ENCODE assay signal across 8 mouse cellular contexts in genomic region chr9:114933037-114933722, GRCm38 (mm10). TPM values are rescaled to one million over a fixed set of nuclear protein-coding genes. Genes with fewer than 3 reads are reported as not detected.
A peak's percentile ranks its signal among the peaks of the same experiment; 100 is the strongest.
DNase-seq lines count a peak whose midpoint lies in the region; ATAC-seq lines count a peak whose summit lies in the region.

No protein-coding gene starts in this region.

- H3K27ac ChIP-seq in heart, embryonic 11.5 days (ENCODE audit: low read depth, low read length): peak overlapping the region; percentile 62; the same call in 1 of the 2 replicates
- peak overlapping the region; percentile 89 for H3K27ac ChIP-seq in intestine, embryonic 16.5 days (ENCODE audit: low read length)

- under 1% methylated on average over 50 of the region's 50 CpGs for WGBS in heart, embryonic 11.5 days (ENCODE audit: insufficient replicate concordance)
- under 1% methylated on average over 50 of the region's 50 CpGs for WGBS in intestine, embryonic 16.5 days

- ATAC-seq in heart, embryonic 11.5 days (replicated peaks; ENCODE audit: insufficient number of reproducible peaks, low FRiP score, low TSS enrichment): peak; percentile 58
- peak; percentile 53 for ATAC-seq in intestine, embryonic 16.5 days

- H3K36me3 ChIP-seq in heart, embryonic 11.5 days (ENCODE audit: control insufficient read depth, insufficient read depth, low read length): no peaks in the 10 kb centered on the region
- no peaks in the 10 kb centered on the region for H3K36me3 ChIP-seq in intestine, embryonic 16.5 days (ENCODE audit: control insufficient read depth, insufficient read depth, low read length)

- intact Hi-C loops in heart, postnatal 36 days (cut with DNase I): loop anchor here (5.0 to 10.0 kb wide), 2 partner anchors 201 to 288 kb away; partner anchors contain the start of genes Cmtm6 and Cnot10

- peak overlapping the region; percentile 71 for H3K9ac ChIP-seq in heart, embryonic 11.5 days (ENCODE audit: low read depth, low read length)
- H3K9ac ChIP-seq in intestine, embryonic 16.5 days (ENCODE audit: low read depth, low read length): peak overlapping the region; percentile 83

- peak overlapping the region; percentile 68 for H3K4me3 ChIP-seq in heart, embryonic 11.5 days (ENCODE audit: low read depth, low read length)
- peak overlapping the region; percentile 84 for H3K4me3 ChIP-seq in intestine, embryonic 16.5 days (ENCODE audit: low read length)

- H3K9me3 ChIP-seq in heart, embryonic 11.5 days (replicated peaks; ENCODE audit: control insufficient read depth, low read length): no peaks in the 10 kb centered on the region
- H3K9me3 ChIP-seq in intestine, embryonic 16.5 days (ENCODE audit: control insufficient read depth, low read length): no peaks in the 10 kb centered on the region

- no peaks in the 10 kb centered on the region for H3K27me3 ChIP-seq in heart, embryonic 11.5 days (ENCODE audit: control insufficient read depth, insufficient read depth, low read length)
- H3K27me3 ChIP-seq in intestine, embryonic 16.5 days (replicated peaks; ENCODE audit: control insufficient read depth, insufficient read depth, low read length): no peaks in the 10 kb centered on the region

- DNase-seq in heart, postnatal 36 days: no peak
- peak; percentile 66 to 69 for DNase-seq in B cell, adult 2 months
- DNase-seq in embryo, embryonic 11 days: peak; percentile 26
- peak; percentile 26 for DNase-seq in neural tube, embryonic 10.5 days (ENCODE audit: extremely low spot score, low spot score)
- no peak for DNase-seq in right cerebral cortex, postnatal 10 days (ENCODE audit: low spot score in 2 of 2)
- no peak for DNase-seq in layer of hippocampus, adult 9-10 months (ENCODE audit: low spot score)

- H3K4me2 ChIP-seq in heart, embryonic 11.5 days: peak overlapping the region; percentile 93
- peak overlapping the region; percentile 96 for H3K4me2 ChIP-seq in intestine, embryonic 16.5 days (ENCODE audit: low read depth, low read length)

- H3K4me1 ChIP-seq in heart, embryonic 11.5 days (ENCODE audit: control insufficient read depth, insufficient read depth, low read length): peaks cover 4% of the 10 kb centered on the region; the same call in 1 of the 2 replicates
- H3K4me1 ChIP-seq in intestine, embryonic 16.5 days (ENCODE audit: control insufficient read depth, insufficient read depth, low read length): peaks cover 7% of the 10 kb centered on the region; the same call in 1 of the 2 replicates

RNA-seq across cellular contexts. Expression of gene Gpd1l, which starts 0.6 kb away (rescaled TPM):
- polyA plus RNA-seq in heart, embryonic 11.5 days (2014; fragmentation: Nextera tagmentation; extraction: Ambion mirVana): 13.3 and 15.4 TPM in 2 replicates
- total RNA-seq in heart, postnatal 36 days (2021): 10 to 100 TPM; 42.2 to 44.4 TPM
- polyA plus RNA-seq in intestine, embryonic 16.5 days (2015; fragmentation: Nextera tagmentation; extraction: Ambion mirVana): 25.4 and 27.4 TPM in 2 replicates

RNA-seq across cellular contexts. Expression of gene Osbpl10, which starts 45.2 kb away (rescaled TPM):
- 1.2 and 1.6 TPM in 2 replicates for polyA plus RNA-seq in heart, embryonic 11.5 days (2014; fragmentation: Nextera tagmentation; extraction: Ambion mirVana)
- total RNA-seq in heart, postnatal 36 days (2021): 1 to 10 TPM; 2.2 to 2.7 TPM
- 1.4 and 2.5 TPM in 2 replicates for polyA plus RNA-seq in intestine, embryonic 16.5 days (2015; fragmentation: Nextera tagmentation; extraction: Ambion mirVana)

RNA-seq across cellular contexts. Expression of gene Rps27rt, which starts 49.4 kb away (rescaled TPM):
- 252 and 297 TPM in 2 replicates for polyA plus RNA-seq in heart, embryonic 11.5 days (2014; fragmentation: Nextera tagmentation; extraction: Ambion mirVana)
- 10 to 100 TPM; 19.7 to 23.9 TPM for total RNA-seq in heart, postnatal 36 days (2021)
- polyA plus RNA-seq in intestine, embryonic 16.5 days (2015; fragmentation: Nextera tagmentation; extraction: Ambion mirVana): 264 and 268 TPM in 2 replicates

Comparison
In these comparisons a context has a peak if more than half of its experiments do, and no peak if none do; other contexts are left out.
1. DNase-seq: peak in B cell, adult 2 months (2 of 2), embryo, embryonic 11 days (single experiment) and neural tube, embryonic 10.5 days (single experiment); none in heart, postnatal 36 days (0 of 2), right cerebral cortex, postnatal 10 days (0 of 2) and layer of hippocampus, adult 9-10 months (single experiment).